Mouse (Mus musculus) G1E (cell line): ENCODE results near the gene Ntn5. TPM values are rescaled to one million over a fixed set of nuclear protein-coding genes. Genes with fewer than 3 reads are reported as not detected.
A peak's percentile ranks its signal among the peaks of the same experiment; 100 is the strongest.

Experiments
- ATAC-seq: 2 replicates; pipeline ENCODE4 v1.8.0; 2016; ENCODE audit warnings: mild to moderate bottlenecking; ENCODE audit not compliant: insufficient number of reproducible peaks, poor library complexity, low FRiP score, severe bottlenecking; ENCODE audit errors: extremely low read depth
- DNase-seq: peaks from one replicate; pipeline ENCODE4 v3.0.0; 2012; ENCODE audit warnings: low spot score
- H3K27me3 ChIP-seq: 2 replicates; pipeline ENCODE4 v1.6.1; 2012; ENCODE audit warnings: mild to moderate bottlenecking, low read length, inconsistent platforms; ENCODE audit not compliant: insufficient read depth
- H3K36me3 ChIP-seq: replicated peaks from 2 replicates; pipeline ENCODE3; 2012; ENCODE audit warnings: mild to moderate bottlenecking, inconsistent platforms
- H3K4me1 ChIP-seq: 2 replicates; pipeline ENCODE4 v1.6.1; 2012; ENCODE audit warnings: low read depth, low read length, inconsistent platforms, mixed read lengths; ENCODE audit not compliant: insufficient read depth
- H3K4me3 ChIP-seq: 2 replicates; pipeline ENCODE4 v1.5.1; 2012; ENCODE audit warnings: low read depth, mild to moderate bottlenecking, inconsistent platforms, low read length, moderate library complexity, mixed read lengths
- H3K9me3 ChIP-seq: replicated peaks from 2 replicates; pipeline ENCODE4 v1.6.1; 2012; ENCODE audit warnings: inconsistent platforms
- CTCF ChIP-seq: IDR thresholded peaks from 2 replicates; pipeline ENCODE4 v1.5.1; 2012; ENCODE audit warnings: low read depth, low read length, inconsistent platforms, mixed read lengths
- GATA1 ChIP-seq: IDR thresholded peaks from 2 replicates; pipeline ENCODE4 v1.6.1; 2012; ENCODE audit warnings: borderline replicate concordance, low read length, inconsistent platforms, mixed read lengths
- GATA2 ChIP-seq: IDR thresholded peaks from 2 replicates; pipeline ENCODE4 v1.6.1; 2012; ENCODE audit warnings: low read depth, low read length, inconsistent platforms, borderline replicate concordance
- POLR2AphosphoS5 ChIP-seq: IDR thresholded peaks from 2 replicates; pipeline ENCODE4 v1.6.1; 2012; ENCODE audit warnings: low read depth, low read length, inconsistent platforms; ENCODE audit not compliant: insufficient replicate concordance
- TAL1 ChIP-seq: conservative IDR thresholded peaks from 2 replicates; pipeline ENCODE4 v1.6.1; 2012; ENCODE audit warnings: low read depth, low read length, inconsistent platforms, mixed read lengths
- polyA plus RNA-seq: library from polyadenylated mRNA; stranded (reverse); fragments of >175 nt; gene quantifications from 2 replicates; pipeline ENCODE4 v1.2.3, GENCODE M21; 2012
- total RNA-seq, 2 experiments: library from RNA; stranded (forward) in 1 of 2; stranded (reverse) in 1 of 2; fragments of 200-1000 nt in 1 of 2; fragments of >200 nt in 1 of 2; fragmentation: Nextera tagmentation in 1 of 2; gene quantifications; 2 replicates each; pipeline ENCODE4 v1.2.3; 2014 to 2017

Gene Ntn5
- total and polyA plus RNA-seq, 3 experiments, result 0.21 TPM; not detected in 2

GRCm38 (mm10) chr7:45699523-45700141 is 15.8 kb downstream of the Ntn5 start, which contains the start of gene Car11:
Gene Car11 (plus strand): TSS chr7:45699843.
- peaks cover 49% of the 10 kb centered on the region for H3K27me3 ChIP-seq
- ATAC-seq (no peak), DNase-seq (no peak)
- H3K36me3 ChIP-seq, result no peaks in the 10 kb centered on the region
- H3K4me1 ChIP-seq, result peaks cover 58% of the 10 kb centered on the region
- peak within 1 kb of the TSS; percentile 38; the same call in 1 of the 2 replicates for H3K4me3 ChIP-seq
- no peak for TF ChIP-seq CTCF
- TF ChIP-seq GATA1, result no peak
- no peak for TF ChIP-seq POLR2AphosphoS5
- TF ChIP-seq GATA2, result no peak
- H3K9me3 ChIP-seq, result no peaks in the 10 kb centered on the region

DNA sequence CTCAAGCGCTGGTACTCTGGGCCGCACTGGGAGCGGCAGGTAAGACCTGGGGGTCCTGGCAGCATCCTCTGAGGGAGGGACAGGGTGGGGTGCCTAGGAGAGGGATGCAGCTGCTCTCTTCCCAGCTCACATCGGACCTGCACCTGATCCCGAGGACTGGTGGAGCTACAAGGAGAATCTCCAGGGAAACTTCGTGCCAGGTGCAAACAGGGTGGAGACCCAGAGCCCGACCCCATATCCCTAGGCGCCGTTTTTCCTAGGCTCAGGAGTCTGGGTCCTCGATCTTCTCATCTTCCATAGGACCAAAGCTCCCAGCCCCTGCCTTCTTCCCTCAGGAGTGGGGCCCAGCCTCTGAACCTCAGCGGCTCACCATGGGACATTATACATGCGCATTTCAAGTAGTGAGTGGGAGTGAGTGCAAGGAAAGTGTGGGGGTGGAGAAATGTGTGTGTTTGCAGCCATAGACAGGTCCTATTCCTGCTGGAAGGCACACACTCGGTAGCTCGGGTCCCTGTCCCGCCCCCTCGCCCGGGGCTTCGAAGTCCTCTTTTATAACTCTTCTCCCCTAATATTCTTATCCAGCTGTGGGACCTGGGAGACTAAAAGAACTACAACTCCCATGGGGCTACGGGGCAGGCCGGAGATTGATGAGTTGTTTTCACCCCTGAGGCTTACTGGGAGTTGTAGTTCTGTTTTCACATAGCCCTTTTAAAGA is 16.6 kb downstream of the Ntn5 start:
- TF ChIP-seq POLR2AphosphoS5 (no peak), GATA1 (no peak), TAL1 (no peak), GATA2 (no peak), CTCF (no peak)
- Histone ChIP-seq H3K9me3 (no peaks in the 10 kb centered on the region), H3K36me3 (no peaks in the 10 kb centered on the region), H3K27me3 (peaks cover 49% of the 10 kb centered on the region), H3K4me3 (peak overlapping the region; percentile 38; the same call in 1 of the 2 replicates), H3K4me1 (peaks cover 61% of the 10 kb centered on the region)
- peak; percentile 60 for DNase-seq
- ATAC-seq, result no peak

- no peaks in the 10 kb centered on the region for H3K9me3 ChIP-seq
- no peak for ATAC-seq
- DNase-seq, result no peak
- H3K4me3 ChIP-seq, result no peak overlapping the region
- H3K27me3 ChIP-seq, result peaks cover 49% of the 10 kb centered on the region
- no peaks in the 10 kb centered on the region for H3K36me3 ChIP-seq
- H3K4me1 ChIP-seq, result peaks cover 67% of the 10 kb centered on the region
- no peak for TF ChIP-seq GATA2
- no peak for TF ChIP-seq CTCF
- TF ChIP-seq TAL1, result no peak
- TF ChIP-seq GATA1, result no peak
- no peak for TF ChIP-seq POLR2AphosphoS5
Observed at GRCm38 (mm10) chr7:45701072-45701471, 17.2 kb downstream of the Ntn5 start.

DNA sequence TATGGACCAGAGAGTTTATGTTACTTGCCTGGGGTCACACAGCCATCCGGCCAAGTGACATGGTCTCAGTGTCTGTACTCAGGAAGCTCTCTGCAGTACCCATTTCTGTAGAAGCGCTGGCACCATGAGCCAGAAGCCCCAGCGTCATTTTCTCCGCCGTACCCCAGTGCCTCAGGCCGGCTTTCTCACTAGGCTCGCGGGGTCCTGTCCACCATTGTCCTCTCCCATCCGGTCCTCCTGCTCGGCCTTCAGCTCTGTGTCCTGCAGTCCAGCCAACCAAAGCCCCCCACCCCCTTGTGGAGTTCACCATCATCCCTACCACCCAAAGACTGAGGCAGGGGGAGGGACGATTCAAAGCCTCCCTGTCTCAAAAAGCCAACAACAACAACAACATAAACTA is 17.8 kb downstream of the Ntn5 start:
- peaks cover 70% of the 10 kb centered on the region for H3K4me1 ChIP-seq
- H3K9me3 ChIP-seq, result no peaks in the 10 kb centered on the region
- H3K27me3 ChIP-seq, result peaks cover 49% of the 10 kb centered on the region
- TF ChIP-seq POLR2AphosphoS5 (no peak), TAL1 (no peak), GATA2 (no peak), GATA1 (no peak), CTCF (no peak)
- no peak overlapping the region for H3K4me3 ChIP-seq
- ATAC-seq (no peak), DNase-seq (no peak)
- no peaks in the 10 kb centered on the region for H3K36me3 ChIP-seq

- Histone ChIP-seq H3K36me3 (no peaks in the 10 kb centered on the region), H3K4me1 (peaks cover 74% of the 10 kb centered on the region), H3K27me3 (peaks cover 49% of the 10 kb centered on the region), H3K9me3 (no peaks in the 10 kb centered on the region), H3K4me3 (no peak overlapping the region)
- ATAC-seq (no peak), DNase-seq (no peak)
- no peak for TF ChIP-seq TAL1
- no peak for TF ChIP-seq GATA1
- no peak for TF ChIP-seq POLR2AphosphoS5
- no peak for TF ChIP-seq GATA2
- TF ChIP-seq CTCF, result no peak
Observed at GRCm38 (mm10) chr7:45702316-45702715, 18.5 kb downstream of the Ntn5 start.

GRCm38 (mm10) chr7:45702809-45703520 is 19.1 kb downstream of the Ntn5 start:
- TF ChIP-seq CTCF, result no peak
- H3K27me3 ChIP-seq, result peaks cover 47% of the 10 kb centered on the region
- no peak overlapping the region; the same call in 1 of the 2 replicates for H3K4me3 ChIP-seq
- peaks cover 80% of the 10 kb centered on the region for H3K4me1 ChIP-seq
- DNase-seq, result no peak
- ATAC-seq, result no peak
- H3K36me3 ChIP-seq, result no peaks in the 10 kb centered on the region
- no peaks in the 10 kb centered on the region for H3K9me3 ChIP-seq
